Mouse (Mus musculus) CD4-positive, CD25-positive, alpha-beta regulatory T cell, adult 4 months (primary cell): ENCODE results near the gene Klrb1c. TPM values are rescaled to one million over a fixed set of nuclear protein-coding genes. Genes with fewer than 3 reads are reported as not detected.
"Not testable (repeated sequence)": the region's sequence is repeated elsewhere in the genome, so short reads cannot be mapped to it uniquely, and the experiment has no call there.

Source experiments
- ATAC-seq: one replicate; pipeline ENCODE4 v1.8.0; 2017
- polyA plus RNA-seq, 2 experiments: library from polyadenylated mRNA; unstranded; fragments of 100-300 nt; shearing (Covaris generic); gene quantifications; one replicate each; pipeline ENCODE4 v1.2.1; 2017

Klrb1c gene
- polyA plus RNA-seq, result 1 to 10 TPM; 2.5 to 3.5 TPM

DNA sequence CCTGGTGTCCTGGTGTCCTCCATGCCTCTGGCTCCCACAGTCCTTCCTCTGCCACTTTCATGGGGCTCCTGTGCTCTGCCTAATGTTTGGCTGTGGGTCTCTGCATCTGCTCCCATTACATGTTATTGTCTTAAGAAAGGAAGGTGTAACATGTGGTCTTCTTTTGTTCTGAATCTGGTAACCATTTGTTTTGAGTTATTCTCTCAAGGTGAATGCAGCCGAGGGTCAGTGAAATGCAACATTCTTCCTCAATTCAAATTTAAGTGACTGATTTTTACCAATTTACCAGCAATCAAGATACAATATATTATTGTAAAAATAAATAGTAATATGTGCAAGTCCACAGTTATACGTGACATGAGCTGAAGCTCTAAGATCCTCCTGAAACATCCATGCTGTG, at the start of gene Klrb1c:
TSS of gene Klrb1c (minus strand) at position 101 of the 400 bp plus-strand sequence.
- no peak for ATAC-seq

DNA sequence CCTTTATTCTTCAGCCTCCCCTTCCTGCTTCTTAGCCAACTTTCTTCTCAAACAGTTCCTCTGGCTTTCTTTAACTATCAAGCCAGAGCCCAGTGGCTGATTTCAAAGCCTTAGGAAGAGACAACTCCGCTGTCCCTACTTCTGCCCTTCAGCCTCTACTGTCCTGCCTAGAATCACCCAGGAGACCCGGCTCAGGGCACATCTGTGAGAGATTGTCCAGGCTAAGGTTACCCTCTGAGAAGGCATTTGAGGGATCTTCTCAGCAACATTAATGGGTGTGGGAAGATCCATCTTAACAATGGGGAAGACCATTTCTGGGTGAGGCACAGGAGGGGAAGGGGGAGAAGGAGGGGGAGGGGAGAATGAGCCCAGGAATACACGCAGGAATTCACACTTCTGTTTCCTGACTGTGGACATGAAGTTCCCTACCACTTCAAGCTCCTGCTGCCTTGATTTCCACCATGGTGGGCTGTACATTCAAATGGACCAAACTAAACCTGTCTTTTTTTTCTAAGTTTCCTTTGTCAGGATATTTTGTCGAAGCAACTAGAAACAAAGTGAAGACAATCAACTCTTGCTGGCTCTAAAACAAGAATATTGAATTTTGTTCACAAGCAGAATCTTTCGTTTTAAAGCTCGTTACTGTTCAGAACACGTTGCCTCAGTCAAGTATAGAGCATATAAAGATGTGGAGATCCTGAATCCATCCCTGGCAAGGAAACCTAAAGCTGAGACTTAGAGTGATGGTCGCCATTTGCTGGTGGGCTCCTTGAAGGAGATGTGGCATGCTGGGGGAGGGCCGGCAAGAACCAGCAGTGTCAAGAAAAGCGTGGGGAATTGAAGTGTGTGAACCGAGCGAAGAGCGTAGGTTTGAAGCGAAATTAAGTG, 48.7 kb upstream of the Klrb1c start:
- ATAC-seq, result no peak

DNA sequence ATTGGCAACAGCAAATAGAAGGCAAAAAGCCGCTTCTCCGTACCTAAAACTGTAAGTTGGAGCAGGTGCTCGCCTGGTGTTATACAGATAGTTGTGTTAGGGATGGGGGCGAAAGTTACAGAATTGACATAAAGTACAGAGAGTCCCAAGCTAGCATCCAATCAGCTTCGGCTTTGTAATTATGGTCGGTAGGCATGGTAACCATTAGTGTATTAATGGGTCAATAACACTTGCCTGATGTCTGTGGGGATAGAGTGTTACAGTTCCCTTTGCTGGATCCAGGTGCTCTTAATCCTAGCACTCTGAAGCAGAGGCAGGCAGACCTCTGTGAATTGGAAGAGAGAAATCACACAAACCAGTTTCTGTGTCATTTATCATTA, 47.9 kb upstream of the Klrb1c start:
- no peak for ATAC-seq

DNA sequence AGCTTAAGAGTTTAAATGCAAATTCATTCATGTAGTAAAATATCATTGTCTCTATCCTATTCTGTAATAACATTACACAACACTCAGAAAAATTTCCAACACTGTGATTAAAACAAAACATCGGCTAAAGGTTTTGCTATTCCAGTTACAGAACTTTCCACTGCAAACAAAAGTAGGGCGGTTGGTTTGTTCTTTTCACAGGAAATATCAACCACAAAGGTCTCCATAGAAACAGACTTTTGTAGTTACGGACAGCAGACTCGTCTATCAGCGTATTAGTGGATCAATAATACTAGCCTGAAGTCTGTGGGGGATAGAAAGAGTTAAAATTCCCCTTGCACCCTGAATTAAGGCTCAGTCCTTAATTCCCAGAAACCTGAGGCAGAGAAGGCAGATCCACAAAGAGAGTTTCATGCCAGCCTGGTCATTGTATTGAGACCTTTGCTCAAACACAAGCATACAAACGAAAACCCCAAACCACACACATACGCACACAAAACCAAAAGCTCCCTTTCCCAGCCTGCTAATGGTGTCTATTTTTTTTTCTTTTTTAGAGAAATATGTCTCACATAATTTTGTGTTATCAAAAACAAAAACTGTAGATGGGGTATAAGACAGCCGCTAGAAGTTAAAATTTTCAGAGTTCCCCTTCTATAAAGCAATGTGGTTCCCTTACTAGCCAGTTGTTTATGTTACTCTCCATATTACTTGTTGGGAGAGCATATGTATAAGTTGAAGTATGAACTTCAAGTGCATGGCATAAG, 47.4 kb upstream of the Klrb1c start:
- ATAC-seq, result peak; percentile 28

DNA sequence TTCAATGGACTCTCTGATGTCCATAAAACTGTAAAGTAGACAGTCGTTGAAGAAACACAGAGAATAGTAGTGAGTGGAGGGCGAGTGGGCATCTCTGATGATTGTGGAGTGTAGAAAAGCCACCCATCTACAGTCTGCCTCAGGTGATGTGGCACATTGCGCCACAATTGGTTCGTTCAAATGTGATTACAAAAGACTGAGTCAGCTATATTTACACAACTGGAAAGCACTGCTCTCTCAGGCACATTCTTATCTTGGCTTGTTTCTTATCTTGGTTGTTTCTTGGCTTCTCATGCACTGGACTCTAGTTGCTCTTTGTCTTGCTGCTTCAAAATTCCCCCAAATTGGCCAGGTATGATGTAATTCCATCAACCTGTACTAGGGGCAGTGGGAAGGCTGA, 46.6 kb upstream of the Klrb1c start:
- no peak for ATAC-seq

DNA sequence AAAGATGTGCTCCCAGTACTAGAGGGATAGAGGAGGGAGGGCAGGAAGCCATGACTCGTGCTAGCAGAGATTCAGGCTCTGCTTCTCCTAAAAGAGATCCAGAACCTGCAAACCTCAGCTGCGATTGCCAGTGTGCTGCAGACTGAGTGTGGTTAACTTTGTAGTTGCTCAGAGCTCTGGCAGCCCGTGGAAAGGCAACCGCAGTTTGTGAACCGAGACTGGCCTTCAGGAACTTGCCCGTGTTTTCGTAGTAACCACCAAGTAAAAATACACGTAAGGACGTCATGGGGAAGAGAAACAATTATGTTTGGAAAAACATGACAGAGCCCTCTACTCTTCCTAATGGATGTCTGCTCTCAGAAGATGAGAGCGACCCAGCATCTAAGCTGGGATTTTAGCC, 44.0 kb upstream of the Klrb1c start:
- ATAC-seq, result no peak

DNA sequence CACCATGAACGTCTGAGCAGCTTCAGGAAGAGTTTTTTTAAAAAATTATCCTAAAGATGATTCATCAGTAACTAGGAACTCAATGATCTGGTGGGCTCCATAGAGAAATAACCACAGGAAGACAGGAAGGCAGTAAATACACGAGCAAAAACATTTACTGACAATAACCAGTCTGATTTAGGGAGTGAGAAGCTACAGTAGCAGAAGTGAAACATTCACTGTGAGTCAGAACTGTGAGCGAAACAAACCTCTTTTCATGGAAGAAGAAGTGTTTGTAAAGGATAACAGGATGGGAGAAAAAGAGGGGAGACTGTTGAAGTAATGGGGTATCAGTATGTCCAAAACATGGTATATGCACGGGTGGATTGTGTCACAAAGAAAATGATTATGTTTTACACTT, 40.8 kb upstream of the Klrb1c start:
- ATAC-seq, result no peak

DNA sequence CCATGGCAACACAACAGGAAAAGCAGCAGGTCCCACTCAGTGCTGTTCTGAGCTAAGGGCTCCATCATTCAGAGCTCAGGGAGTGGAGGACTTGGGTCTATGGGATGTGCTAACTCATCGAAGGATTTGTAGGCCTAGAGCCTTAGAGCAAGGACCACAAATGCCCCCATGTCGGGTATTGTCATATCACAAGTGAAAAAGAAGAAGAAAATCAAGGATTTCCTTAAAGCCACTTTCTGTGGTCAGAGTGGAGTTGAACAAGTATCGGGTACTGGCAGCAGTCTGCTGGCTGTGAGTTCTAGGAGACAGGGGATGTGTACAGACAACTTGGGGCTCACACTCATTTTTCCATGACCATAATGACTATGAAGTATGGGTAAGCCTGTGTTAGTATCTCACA, 37.8 kb upstream of the Klrb1c start:
- ATAC-seq, result no peak

DNA sequence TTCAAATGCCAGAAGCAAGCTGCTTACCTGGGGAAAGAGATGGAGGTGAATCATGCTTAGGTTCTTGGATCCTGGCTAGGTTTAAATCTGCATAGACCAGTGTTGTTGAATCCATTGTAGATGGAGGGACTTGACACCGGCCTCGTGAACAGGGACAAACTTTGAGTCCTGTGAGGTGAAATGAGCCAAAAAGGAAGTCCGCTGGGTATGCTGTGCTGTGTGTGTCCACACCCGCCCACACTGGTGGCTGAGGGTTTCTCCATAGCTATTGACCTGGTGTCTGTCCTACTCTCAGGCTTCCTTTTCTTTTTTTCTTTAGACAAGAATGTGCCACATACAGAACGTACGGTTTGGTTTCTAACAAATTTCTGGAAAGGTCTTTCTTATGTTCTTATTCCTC, 37.1 kb upstream of the Klrb1c start, which contains the start of the genes Gm44511 and Klrb1b:
TSS of gene Gm44511 (minus strand) at position 184 of the 400 bp plus-strand sequence.
TSS of gene Klrb1b (minus strand) at position 200 of the 400 bp plus-strand sequence.
- no peak for ATAC-seq

DNA sequence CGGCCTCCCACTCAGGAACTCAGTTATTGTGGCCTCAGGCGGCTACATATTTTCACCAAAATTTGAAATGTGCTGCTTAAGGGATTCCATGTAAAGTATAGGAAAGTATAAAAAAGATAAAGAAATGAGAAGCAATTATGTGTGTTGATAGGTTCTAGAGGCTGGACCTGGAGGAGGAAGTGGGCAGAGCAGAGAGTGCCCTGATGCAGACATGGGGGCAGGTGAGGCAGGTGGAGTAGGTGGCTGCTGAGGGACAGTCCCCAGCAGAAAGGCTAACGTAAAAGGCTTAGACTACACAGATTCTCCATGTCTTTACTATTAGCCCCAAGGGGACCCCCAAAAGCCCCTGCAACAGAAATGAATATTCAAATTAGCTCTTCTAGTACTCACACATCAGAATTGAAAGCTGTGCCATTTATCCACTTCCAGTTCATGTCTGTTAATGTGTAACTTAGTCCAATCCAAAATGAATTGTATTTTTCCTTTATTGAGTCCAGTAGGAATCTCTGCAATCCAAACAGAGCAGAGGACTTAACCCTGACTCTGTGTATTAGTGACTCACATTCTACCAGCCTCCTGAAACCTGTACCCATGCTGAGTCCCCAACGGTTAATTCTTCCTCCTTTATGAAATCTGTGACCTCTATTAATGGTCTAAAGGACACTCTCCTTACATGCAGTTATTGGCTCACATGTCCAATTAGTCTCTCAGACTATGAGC, 29.2 kb upstream of the Klrb1c start:
- ATAC-seq, result no peak

DNA sequence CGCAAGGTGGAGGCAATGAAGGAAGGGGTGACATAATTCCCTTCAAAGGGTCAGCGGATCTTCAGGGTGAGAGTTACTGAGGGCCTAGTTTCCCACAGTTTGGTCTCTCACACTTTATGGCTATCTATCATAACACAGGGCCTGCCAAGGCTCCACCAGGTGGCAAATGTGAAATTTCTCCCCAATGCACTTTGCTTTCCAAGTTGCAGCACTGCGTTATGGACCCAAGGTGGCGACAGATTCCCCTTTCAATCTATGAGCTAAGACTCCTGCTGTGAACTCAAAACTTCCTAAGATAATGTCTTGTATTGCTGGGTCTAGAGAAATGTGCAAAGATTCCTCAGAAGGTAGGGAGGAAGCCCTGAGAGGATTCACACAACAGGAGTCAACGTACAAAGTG, 19.5 kb upstream of the Klrb1c start:
- ATAC-seq, result peak; percentile 83

DNA sequence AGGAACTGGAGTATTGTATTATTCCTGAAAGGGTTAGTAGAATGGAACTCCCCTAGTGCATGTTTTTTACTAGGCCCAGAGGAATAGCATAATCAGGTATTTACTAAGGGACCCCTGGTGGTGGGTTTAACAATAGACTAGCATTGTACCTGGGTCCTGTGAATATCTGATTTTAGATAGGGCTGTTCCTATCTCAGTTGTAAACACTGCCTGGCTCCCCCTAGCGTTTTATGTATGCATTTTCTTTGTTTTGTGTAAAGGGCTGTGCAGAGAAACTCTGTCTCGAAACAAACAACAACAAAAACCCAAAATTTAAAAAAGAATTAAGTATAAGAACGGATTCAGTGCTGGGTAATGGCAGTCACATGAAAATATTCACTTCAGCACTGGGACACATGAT, 18.0 kb upstream of the Klrb1c start:
- no peak for ATAC-seq

DNA sequence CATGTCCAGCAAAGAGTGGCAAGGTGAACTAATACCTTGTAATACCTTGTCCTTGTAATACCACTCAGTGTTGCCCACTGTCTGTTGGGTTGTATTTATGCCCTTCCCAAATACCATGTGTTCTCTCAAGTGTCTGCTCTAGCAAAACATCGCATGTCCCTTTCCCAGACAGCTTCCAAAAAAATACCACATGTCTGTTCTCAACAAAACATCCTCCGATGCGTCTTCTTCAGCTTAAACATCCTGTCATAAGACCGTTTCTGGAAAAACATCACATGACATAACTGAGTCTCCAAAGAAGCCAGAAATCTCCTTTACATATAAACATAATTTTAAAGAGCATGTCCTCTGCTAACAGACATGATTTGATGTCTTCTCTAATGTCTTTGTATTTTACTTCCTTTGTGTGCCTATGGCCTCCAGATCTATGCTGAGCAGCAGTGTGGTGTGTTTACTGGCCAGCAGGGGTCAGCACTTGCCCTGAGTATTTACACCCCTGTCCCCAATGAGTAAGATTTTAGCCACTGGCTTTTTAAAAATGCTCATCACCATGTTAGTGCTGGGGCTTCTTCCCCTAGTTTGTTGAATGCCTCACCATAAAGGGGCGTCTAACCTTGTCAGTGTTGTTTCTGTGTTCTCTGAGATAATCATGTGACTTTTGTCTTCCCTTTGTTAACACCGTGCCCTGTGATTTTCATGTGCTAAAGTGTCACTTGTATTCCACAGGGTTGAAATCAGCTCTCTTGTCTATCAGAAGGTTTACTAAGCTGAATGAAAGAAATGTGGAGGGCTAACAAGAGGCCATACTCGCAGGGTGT, 16.0 kb upstream of the Klrb1c start:
- ATAC-seq, result peak; percentile 45

DNA sequence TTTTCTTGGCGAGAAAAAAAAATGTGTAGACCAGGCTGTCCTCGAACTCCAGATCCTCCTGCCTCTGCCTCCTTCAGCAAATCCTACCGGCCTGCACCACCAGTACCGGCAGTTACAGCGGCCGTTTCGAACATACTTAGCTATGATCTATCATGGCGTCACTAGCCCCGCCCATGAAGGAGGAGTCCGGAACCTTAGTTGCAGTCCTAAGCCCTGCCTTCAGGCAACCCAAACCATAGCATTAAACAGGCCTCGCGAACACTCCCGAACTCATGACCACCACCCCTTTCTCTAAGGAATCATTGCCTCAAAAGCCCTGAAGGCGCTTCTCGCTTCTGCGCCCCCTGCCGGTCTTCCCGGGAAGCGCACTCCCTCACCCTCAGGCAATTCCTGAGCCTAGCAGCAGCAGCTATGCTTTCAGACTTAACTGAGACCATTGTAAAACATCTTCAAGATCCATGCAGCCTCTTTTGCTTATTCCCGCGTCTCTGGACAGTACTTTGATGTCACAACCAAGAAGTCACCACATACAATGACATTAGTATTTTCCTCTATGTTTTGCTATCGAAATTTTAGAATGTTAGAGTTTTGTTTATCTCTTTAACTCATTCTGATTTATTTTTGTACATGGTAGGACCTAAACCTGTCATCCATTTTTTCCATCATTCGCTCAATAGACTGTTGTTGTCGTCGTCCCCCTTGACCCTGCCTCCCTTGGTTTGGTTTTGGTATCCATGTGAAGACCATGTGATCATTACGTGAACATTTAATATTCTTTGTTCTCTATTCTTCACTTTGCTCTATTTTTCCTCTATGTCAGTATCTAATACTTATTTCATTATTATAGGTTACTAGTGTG, 14.2 kb upstream of the Klrb1c start:
- ATAC-seq, result peak; percentile 85

DNA sequence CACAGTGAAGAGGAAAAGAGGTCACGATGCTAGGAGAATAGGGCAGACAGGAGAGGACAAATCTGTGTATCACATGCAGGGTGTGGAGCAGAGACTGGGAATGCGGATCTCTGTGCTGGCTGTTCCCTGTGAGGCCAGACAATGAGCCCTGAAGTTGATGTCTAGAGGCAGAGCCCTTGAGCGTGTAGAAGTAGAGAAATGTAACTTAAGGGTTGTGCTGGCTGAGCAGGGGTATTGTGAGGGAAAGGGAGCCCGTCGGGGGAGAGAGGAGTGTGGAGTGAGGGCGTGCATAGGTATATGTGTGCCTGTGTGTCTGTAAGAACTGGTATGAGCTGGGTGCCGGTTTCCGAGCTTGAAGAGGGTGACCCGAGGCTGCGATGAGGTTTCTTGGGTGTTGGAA, 13.5 kb upstream of the Klrb1c start:
- ATAC-seq, result peak; percentile 1

DNA sequence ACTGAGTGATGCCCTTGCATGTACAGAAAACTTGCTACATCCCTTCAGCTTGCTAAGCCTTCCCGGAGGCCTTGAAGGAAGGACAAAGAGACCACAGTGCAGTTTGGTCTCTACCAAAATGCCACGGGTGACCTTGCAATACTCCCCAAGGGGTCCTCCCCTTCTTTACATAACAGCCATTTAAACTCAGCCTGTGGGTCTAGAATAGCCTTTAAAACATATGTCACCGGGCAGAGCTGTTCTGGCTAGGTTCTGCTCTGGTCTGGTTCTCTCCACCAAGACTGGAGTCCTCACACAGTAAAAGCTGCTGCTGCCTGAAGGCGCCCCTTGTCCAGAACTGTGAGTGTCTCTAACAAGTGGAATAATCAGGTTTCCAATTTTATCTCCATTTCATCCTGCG, 11.7 kb upstream of the Klrb1c start:
- not testable (repeated sequence) for ATAC-seq

DNA sequence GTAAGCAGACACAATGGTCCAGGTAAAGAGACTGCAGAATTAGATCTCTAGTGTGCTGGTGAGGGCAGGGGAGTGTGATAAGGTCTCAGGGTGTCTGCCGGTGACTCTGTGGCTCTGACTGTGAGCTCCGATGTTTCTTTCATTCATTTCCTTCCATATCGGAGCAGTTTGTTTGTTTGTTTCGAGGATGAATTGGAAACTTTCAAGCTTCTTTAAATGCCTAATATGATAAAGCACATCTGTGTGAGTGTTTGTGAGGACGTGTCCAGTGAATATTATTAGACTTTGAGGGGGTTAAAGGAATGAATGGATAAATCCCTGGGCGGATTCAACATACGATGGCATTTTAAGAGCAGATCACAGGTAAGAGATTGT, 10.9 kb upstream of the Klrb1c start:
- ATAC-seq, result no peak

DNA sequence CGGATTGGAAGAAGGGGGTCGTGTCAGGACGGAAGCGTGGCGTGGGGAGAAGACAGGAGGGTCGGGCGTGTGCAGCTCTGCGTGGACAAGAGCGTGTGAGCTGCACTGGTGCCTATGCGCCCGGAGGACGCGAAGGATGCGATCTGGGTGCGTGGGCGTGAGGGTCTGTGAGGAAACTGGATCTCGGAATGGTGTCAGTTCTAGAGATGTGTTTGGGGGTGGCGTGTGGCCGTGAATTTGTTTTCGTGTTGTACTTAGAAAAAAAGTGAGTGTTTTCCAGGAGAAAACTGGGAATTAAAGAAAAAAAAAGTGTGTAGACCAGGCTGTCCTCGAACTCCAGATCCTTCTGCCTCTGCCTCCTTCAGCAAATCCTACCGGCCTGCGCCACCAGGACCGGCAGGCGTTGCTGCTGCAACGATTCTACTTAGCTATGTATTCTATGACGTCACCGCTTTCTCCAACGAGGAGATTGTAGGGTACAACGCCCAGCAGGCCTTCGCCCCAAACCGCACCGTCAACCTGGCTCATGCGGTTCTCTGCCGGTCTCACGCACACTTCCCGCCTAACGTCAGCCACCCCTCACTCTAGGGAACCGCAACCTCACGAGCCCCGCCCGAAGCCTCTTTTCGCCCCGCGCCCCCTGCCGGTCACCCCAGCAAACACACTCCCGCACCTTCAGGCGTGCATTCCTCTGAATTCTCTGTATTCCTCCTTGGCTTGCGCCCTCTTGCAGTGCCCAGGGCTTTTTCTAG, 10.3 kb upstream of the Klrb1c start:
- peak; percentile 49 for ATAC-seq

DNA sequence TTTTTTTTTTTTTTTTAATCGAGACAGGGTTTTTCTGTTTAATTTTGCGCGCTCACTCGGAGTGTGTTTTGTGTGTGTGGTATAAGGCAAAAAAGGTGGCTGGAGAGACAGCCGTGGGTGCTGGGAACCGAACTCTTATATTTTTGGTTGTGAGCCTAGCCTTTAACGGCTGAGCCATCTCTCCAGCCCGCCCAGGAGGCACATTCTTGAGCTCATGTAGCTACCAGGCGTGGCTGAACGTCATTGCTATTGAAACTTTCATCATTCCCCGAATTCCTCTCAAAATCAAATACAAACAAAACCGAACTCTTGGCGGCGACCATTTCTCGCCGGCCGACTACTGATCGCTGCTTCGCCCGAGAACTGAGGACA, 9.7 kb upstream of the Klrb1c start:
- ATAC-seq, result peak; percentile 9

DNA sequence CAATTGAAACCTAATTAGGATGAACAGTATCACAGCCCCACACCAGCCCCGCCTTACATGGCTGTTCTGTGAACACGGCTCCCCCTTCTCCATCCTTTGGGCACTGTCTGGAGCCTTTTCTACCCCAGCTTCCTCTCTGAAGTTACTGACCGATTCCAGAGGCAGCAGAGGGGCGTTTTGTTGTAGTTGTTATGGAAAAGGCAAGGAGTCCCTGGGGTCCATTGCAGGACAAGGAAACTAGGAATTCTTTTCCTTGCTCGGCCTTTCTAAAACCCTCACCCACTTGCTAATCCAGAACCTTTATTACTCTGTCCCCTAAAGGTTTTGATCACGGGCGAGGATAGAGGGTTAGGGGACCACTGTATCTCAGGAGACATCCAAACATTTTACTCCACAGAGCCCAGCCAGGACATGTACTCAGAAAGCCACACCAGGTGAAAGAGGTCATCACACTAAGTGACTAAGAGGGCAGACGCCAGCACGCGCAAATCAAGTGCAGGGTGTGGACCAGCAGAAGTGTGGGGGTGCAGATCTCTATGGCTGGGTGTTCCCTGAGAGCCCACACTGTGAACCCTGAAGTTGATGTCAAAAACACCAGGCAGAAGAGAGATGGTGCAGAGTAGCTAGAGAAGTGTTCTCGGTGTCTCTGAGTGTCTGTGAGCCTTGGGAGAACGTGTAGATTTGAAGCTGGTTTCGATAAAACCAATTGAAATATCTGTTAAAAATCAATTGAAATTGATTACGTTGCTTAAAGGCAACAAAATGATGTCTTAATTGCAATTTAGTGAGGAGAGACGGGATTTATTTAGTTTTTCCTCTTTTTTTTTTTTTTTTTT, 9.1 kb upstream of the Klrb1c start:
- no peak for ATAC-seq
